Mouse (Mus musculus) neutrophil, adult 59 days (primary cell): ENCODE data around the gene Rab26. TPM values are rescaled to one million over a fixed set of nuclear protein-coding genes. Genes with fewer than 3 reads are reported as not detected.

Source experiments
- total RNA-seq, 2 experiments: library from RNA; stranded (reverse); gene quantifications; 1 replicate in 1 of 2; 2 replicates in 1 of 2; pipeline ENCODE4 v1.2.4; 2023

Gene Rab26
- total RNA-seq = 1 to 10 TPM in 1 of 2 experiments, under 1 TPM in 1; 0.95 to 1.1 TPM

DNA sequence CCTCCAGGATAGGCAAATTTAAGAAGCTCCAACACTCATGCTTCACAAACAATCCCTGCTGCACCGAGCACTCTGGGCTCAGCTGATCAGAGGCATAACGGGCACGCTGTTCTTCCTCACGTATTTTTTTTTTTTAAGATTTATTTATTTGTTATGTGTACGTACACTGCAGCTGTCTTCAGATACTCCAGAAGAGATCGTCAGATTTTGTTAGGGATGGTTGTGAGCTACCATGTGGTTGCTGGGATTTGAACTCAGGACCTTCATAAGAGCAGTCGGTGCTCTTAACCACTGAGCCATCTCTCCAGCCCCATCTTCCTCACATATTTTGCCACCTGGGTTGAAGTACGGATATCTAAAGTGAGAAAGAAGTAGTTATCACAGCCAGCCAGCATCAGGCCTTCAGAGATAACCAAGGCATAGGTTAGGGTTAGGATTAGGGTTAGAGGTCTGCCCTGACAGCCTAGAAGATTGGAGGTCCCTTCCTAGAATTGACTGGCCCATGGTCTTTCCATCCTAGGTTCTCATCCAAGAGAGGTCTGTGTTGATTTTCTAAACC is at the start of gene Rab26:
Gene Rab26 (minus strand): TSS at position 51 of the 559 bp plus-strand sequence.

DNA sequence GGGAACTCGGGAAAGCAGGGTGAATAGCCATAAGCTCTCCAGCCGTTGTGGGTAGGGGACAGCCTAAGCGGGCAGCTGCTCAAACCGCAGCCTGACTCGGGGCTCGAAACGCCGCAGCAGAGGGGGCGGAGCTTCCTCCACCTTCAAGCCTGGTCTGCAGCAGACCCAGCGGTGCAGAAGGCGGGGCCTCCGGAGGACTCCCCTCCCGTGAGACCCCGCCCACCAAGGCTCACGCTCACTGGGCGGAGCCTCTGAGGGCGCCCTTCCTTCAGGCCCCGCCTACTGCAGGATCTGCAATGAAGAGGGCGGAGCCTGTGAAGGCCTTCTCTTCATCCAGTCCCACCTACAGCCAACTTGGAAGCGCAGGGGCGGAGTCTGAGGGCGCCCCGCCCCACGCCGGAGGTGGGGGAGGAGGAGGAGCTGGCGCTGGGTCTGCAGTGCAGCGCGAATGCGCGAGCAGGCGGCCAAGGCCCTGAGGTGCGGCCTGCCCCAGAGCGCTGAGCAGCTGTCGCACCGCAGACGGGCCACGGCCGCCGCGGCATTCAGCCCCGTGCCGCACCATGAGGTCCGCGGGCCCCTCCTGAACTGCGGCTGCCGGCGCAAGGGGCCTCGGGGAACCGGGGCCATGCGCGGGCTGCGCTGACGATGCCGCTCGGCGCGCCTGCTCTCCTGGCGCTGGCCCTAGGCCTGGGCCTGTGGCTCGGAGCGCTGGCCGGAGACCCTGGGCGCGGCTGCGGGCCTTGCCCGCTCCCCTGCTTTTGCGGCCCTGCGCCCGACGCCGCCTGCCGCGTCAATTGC is 15.8 kb upstream of the Rab26 start, which contains the start of gene Pkd1:
Gene Pkd1 (plus strand): TSS at position 217 of the 798 bp plus-strand sequence.

DNA sequence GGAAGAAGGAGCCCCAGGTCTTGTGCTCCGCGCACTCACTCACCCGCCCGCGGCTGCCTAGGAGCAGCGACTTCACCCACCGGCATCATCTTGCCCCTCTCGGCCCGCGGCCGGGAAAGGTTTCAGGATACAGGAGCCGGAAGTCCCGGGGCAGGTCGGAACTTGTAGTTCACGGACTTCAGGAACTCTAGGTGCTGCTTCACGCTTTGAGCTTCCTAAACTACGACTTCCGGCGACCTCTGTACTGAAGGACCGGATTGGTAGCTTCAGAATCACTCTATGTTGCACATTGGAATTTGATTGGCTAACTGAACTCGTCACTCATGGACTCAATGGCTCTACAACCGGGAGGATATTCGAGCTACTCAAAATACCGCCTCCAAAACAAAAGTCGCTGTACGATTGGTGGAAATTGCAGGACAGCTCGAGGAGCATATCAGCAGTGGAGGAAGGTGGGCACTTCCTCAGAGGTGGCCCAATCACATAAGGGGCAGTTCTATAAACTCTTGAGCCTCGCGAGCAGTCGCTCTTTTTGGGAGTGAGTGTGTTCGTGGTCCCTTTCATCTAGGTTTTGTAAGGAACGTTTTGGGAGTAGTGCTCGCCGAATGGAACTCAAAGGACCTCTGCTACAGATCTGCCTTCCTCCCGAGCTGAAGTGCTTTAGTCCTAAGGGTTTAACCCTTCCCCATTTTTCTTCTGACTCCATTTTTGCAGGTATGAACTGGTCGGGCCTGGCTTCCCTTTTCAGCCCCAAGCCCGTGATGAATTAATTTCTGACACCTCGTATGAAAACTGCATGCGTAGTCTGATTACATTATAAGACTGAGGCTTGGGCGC is 6.1 kb downstream of the Rab26 start, which contains the start of gene Traf7:
Gene Traf7 (minus strand): TSS at position 216 of the 837 bp plus-strand sequence.

DNA sequence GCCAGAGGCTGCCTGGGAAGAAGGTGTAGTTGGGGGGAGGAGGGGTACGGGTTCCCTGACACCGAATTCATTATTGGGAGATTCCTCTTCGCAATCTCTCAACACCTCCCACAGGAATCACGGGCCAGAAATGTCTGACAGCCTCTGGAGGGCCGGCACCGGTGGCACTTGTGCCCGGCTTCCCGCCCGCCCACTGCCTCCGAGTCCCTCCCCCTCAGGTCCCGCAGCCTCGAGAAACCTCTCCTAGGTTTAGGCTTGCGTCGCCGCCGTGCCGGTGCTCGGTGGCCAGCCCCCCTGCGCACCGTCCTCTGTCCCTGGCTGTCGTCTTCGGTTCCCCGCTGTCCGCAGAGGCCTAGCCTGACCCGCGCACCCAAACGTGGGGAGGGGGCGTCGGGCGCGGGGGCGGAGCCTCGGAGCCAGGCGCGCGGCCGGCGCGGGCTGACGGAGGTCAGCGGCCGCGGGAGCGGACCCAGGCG is 45.8 kb downstream of the Rab26 start, which contains the start of gene Caskin1:
Gene Caskin1 (plus strand): TSS at position 416 of the 476 bp plus-strand sequence.

DNA sequence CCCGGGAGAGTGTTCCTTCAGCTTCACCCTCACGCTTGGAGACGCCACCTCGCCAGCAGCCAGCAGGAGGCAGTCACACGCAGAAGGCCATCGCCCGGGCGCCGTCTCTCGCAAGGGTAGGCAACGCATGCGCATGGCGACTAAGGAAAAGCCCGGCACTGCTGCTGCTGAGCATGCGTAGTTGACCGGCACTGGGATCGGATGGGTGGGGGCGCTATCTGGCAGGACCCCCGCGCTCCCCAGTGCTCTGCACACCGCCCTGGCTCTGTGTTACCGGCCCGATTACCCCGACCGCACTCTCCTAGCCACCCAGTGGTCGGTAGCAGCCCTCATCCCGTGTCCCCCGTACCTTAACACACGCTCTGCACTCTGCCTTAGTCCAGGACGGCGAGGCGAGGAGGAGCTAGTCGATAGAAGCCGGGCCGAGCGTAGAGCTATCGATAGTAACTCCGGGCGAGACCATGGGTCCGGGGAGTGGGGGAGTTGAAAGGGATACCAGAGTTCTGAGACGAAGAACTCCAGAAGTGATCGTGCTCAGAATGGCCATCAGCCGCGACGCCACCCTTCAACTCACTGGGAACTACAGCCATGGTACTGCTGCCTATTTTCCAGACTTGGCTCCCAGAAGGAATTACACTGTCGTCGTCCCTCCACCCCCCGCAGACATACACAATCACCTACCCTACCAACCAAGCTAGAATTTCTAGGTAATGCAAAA is 55.2 kb downstream of the Rab26 start, which contains the start of gene Mlst8:
Gene Mlst8 (minus strand): TSS at position 416 of the 718 bp plus-strand sequence.

Other genes starting within 250 kb of the Rab26 start
- under 1 TPM in 1 of 2 experiments, not detected in 1; 0.07 TPM for gene Abca17, start 183.1 kb downstream of the Rab26 start, total RNA-seq
- gene Abca3, start 182.3 kb downstream of the Rab26 start, total RNA-seq = 10 to 100 TPM; 37.7 to 42.7 TPM
- gene Rnps1, start 119.6 kb downstream of the Rab26 start, total RNA-seq = 10 to 100 TPM; 61.6 to 70.5 TPM
- gene Eci1, start 107.6 kb downstream of the Rab26 start, total RNA-seq = 10 to 100 TPM; 11.5 to 14.1 TPM
- 1 to 10 TPM; 2.0 to 2.3 TPM for gene Dnase1l2, start 91.1 kb downstream of the Rab26 start, total RNA-seq
- gene E4f1, start 63.9 kb downstream of the Rab26 start, total RNA-seq = 10 to 100 TPM; 31.8 to 42.2 TPM
- 10 to 100 TPM; 24.7 to 26.6 TPM for gene Pgp, start 63.8 kb downstream of the Rab26 start, total RNA-seq
- not detected for gene Bricd5, start 60.3 kb downstream of the Rab26 start, total RNA-seq
- gene Mlst8, start 55.1 kb downstream of the Rab26 start, total RNA-seq = 10 to 100 TPM; 42.8 to 46.1 TPM
- not detected for gene Caskin1, start 45.6 kb downstream of the Rab26 start, total RNA-seq
- gene Traf7, start 6.3 kb downstream of the Rab26 start, total RNA-seq = 100 to 1,000 TPM; 132 to 134 TPM
- 10 to 100 TPM; 16.1 to 22.7 TPM for gene Pkd1, start 15.6 kb upstream of the Rab26 start, total RNA-seq
- gene Tsc2, start 98.4 kb upstream of the Rab26 start, total RNA-seq = 10 to 100 TPM; 54.4 to 55.6 TPM
- 1 to 10 TPM; 1.3 to 2.5 TPM for gene Nthl1, start 98.5 kb upstream of the Rab26 start, total RNA-seq
- 1 to 10 TPM; 2.1 to 3.1 TPM for gene Slc9a3r2, start 116.1 kb upstream of the Rab26 start, total RNA-seq
- not detected for gene Npw, start 124.2 kb upstream of the Rab26 start, total RNA-seq
- 10 to 100 TPM; 27.1 to 28.0 TPM for gene Zfp598, start 135.5 kb upstream of the Rab26 start, total RNA-seq
- gene Syngr3, start 155.7 kb upstream of the Rab26 start, total RNA-seq = not detected
- 1 to 10 TPM; 7.6 to 9.4 TPM for gene Gfer, start 161.9 kb upstream of the Rab26 start, total RNA-seq
- gene Noxo1, start 162.0 kb upstream of the Rab26 start, total RNA-seq = 1 to 10 TPM; 1.2 to 1.5 TPM
- gene Tbl3, start 173.4 kb upstream of the Rab26 start, total RNA-seq = 10 to 100 TPM; 16.4 to 16.5 TPM
- gene Rnf151, start 183.9 kb upstream of the Rab26 start, total RNA-seq = not detected
- 100 to 1,000 TPM; 535 to 536 TPM for gene Rps2, start 183.9 kb upstream of the Rab26 start, total RNA-seq
- gene Ndufb10, start 190.3 kb upstream of the Rab26 start, total RNA-seq = 10 to 100 TPM; 65.0 to 72.7 TPM
- gene Rpl3l, start 193.6 kb upstream of the Rab26 start, total RNA-seq = 1 to 10 TPM; 1.9 to 2.1 TPM
- 1,000 to 10,000 TPM; 1,180 to 1,230 TPM for gene Msrb1, start 202.4 kb upstream of the Rab26 start, total RNA-seq
- gene Hs3st6, start 218.8 kb upstream of the Rab26 start, total RNA-seq = not detected